Mouse (Mus musculus) ZHBTc4 (cell line): ENCODE measurements at regions not wholly inside any gene's neighbourhood (a gene's known extent, or its start where the extent isn't known, plus 50 kb on each side); places are given as distances from the start of the nearest gene placed in this dataset.

Experiments used
- DNase-seq: peaks from one replicate; pipeline ENCODE4 v3.0.0-alpha.2; 2011; ENCODE audit warnings: low read depth, low spot score

DNA sequence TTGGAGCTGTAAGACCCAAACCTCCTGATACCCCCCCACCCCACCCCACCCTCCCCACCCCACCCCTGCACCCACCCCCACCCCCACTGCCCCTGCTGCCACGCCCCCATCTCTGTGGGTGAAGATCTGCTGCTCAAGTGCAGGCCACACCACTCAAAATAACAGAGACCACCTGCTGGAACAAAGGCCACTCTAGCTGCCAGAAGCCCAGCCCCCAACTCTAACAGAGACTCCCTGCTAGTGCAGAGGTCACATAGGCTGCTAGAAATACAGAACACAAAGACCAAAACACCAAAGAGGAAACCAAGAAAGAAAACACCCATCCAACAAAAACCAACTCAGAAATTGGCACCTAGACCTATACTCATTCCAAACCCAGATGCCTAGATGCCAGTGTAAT, 58.9 kb downstream of the Olfr267 start:
- DNase-seq: no peak

- no peak for DNase-seq
Measured at GRCm38 (mm10) chr4:58726424-58726823, 61.1 kb downstream of the Olfr267 start.

- no peak for DNase-seq
Measured at GRCm38 (mm10) chr4:58722772-58723171, 64.7 kb downstream of the Olfr267 start.

GRCm38 (mm10) chr4:58720682-58721081, 66.8 kb downstream of the Olfr267 start:
- peak; percentile 90 for DNase-seq

DNA sequence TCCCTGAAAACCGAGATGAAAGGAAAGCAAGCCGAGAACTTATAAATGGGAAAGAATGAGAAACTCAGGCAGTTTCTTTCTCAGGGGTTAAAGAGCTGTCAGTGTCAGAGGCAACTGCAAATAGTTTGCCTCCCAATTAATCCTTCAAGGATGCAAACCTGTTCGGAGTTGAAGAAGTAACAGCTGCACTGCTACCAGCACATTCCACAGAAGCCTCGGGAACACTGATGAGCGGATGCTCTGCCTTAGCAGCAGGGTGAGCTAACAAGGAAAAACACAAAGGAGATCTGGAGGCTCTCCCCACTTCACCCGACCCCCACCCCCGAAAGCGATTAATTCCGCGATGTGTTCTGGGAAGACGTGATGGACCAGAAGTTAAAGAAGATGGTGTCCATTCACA, 71.1 kb downstream of the Olfr267 start:
- no peak for DNase-seq

DNA sequence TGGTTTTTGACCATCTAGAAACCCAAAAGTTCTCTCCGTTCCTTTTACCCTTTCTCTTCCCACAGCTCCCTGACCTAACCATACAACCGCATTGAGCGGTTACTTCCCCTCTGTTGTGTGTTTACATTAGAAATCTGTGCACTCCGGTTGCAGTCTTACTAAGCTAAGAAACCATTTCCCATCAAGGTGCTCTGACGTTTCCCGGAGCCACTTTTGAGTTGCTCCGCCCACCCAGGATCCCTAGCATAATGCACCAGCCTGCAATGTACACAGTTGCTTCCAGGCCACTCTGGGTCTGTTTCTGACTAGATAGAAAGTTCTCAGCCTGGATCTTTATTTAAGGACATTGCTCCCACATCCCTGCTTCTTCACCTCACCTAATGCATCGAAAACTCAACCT, 71.7 kb downstream of the Olfr267 start:
- DNase-seq: no peak

DNA sequence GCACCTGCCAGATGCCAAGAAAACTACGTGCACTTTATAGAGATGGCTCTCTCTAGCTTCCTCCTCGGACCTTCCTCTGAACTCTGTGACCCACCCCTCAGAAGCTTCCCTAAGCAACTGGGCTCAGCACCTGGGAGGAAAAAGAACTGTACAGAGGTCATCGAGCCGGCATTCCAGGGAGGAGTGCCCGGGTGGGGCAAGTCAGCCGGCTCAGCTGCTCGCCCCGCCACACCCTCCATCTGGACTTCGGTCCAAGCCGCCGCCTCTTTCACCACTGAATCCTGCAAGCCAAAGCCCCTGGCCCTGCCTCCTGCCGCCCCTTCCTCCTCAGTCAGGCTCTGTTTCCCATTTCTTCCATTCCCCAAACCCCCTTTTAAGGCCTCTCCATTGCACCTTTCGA, 73.3 kb downstream of the Olfr267 start:
- peak; percentile 96 for DNase-seq

- DNase-seq: no peak
Measured at GRCm38 (mm10) chr4:58712875-58713274, 74.6 kb downstream of the Olfr267 start.

GRCm38 (mm10) chr4:58712166-58712565, 75.3 kb downstream of the Olfr267 start:
- no peak for DNase-seq

DNA sequence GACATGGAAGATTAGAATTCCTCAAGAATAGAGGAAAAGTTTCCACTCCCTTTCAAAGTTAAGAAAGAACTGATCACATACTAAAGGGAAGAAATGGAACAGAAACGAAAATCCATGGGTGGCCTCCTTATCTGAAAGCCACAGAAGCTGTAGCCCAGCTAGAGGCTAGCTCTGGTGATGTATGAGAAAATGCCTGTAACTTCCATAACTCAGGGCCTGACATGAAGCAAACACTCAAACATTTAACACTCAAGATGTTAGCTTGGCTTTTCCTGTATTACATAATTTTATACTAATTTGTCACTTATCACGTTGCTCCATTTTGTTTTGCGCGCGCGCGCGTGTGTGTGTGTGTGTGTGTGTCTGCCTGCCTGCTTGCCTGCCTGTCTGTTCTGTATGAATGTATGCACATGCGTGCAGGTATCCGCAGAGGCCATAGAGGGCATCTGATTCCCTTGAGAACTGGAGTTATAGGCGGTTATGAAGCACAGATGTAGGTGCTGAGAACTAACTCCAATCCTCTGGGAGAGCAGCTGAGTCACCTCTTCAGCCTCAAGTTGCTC, 88.2 kb downstream of the Olfr267 start:
- DNase-seq: no peak

DNA sequence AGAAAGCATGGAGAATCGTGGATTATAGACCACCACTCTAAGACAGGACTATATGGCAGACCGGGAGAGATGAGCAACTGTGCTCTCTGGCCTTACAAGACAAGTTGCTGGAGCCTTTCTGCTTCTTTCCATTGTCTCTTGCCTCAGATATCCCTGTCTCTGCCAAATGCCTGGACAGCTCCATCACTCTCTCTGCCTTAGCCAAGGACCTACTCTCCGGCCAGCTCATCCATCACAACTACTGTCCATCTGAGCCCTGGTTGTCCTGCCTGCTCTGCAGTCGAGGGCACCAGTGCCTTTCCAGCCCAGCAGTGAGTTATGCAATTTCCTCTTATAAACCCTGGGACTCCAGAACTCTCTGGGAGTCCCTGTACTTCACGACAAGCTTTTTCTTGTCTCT, 88.7 kb downstream of the Olfr267 start:
- no peak for DNase-seq

- no peak for DNase-seq
Measured at GRCm38 (mm10) chr4:58696684-58697083, 90.8 kb downstream of the Olfr267 start.

- no peak for DNase-seq
Measured at GRCm38 (mm10) chr4:58695281-58695680, 92.2 kb downstream of the Olfr267 start.

- no peak for DNase-seq
Measured at GRCm38 (mm10) chr4:58693018-58693417, 94.5 kb downstream of the Olfr267 start.

GRCm38 (mm10) chr4:58681926-58682325, 105.6 kb downstream of the Olfr267 start:
- no peak for DNase-seq

GRCm38 (mm10) chr4:58677701-58678385, 109.7 kb downstream of the Olfr267 start:
- peak; percentile 28 for DNase-seq

DNA sequence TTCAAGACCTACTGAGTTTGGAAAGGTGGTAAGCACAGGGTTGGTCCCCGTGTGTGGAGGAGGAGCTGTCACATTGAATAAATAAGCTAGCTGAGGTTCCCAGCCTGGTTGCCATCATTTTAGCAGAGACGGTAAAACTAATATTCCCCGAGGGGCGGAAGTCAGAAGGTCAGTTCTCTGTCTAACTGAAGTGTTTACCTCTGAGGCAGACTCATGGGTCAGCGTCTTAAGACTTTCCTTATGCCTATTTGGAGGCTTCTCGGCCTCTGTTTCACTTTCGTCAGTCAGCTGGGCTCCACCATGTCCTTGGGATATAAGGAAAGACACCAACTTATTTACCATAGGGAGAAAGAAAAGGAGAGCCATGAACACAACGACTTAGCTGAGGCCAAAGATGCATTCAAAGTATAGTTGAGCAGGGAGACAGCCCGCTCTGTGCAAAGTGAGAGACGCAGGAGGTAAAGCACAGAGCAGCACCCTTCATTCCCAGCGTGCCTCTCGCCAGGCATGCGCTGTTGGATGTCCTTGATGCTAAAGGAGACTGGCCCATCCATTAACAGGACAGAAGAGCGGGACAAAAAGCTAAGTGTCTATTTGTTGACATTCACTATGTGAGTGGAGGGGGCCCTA, 116.0 kb downstream of the Olfr267 start:
- DNase-seq: peak; percentile 72

GRCm38 (mm10) chr4:58670906-58671250, 116.6 kb downstream of the Olfr267 start:
- DNase-seq: no peak

GRCm38 (mm10) chr4:58670107-58670905, 116.6 kb upstream of the Lpar1 start:
- no peak for DNase-seq

DNA sequence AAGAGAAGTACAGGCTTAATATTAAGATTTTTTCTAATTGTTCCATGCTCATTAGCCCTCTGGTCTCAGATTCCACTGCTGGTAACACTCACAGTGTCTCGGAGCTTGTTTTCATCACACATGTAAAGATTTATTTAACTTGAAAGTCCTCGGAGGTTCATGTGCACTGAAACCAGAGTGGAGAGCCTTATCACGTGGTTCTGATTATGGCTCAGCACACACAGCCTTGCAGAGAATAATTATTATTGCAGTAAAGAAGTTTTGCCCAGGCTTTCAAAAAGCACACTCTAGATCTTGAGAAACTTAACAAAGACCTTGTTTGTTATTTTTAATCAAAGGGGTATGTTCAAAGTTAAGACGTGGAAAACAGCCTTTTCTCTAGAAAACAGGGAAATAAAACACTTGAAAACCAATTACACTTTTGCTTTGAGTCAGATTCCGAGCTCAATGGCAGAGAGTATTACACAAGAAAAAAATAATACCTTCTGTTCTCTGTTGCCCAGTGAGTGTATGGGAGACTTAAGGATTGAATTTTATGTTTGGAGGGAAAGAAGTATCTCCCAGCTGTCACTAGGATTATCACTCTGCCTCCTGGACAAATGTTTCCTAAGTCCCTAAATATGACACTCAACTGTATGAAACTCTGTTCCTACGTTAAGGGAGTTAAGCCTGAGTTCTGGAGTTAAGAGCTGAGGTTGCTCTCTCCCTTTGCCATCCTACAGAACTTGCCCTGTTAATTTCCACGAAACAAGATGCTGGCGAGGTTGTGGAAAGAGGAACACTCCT, 114.9 kb upstream of the Lpar1 start:
- no peak for DNase-seq

DNA sequence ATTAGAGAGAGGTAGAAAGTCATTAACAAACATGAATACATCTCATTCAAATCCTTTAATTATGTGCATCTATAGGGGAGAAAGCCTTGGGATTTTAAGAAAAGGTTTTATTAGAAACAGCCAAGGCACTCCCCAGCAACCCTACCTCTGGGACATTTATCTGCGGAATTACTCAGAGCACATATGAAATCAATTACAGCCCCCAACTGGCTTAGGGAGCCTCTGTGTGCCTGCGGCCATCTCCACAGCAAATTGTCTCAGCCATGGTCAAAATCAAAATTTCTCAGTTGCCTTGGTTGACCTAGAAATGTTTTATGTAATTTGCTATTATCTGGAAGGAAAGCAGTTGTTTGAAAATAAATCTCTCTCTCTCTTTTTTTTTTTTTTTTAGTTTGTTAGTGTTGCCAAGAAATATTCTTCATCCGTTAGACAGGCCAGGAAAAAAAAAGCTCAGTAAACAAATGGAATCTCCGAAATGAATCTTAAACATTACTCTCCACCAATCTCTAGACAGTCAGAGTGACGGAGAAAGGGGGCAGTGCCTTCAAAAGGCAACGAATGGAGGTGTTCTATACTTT, 110.0 kb upstream of the Lpar1 start:
- DNase-seq: no peak
